In genomic region chr5:134582221-134582907, GRCm38 (mm10) we compare ENCODE assay signal across 8 mouse cellular contexts. TPM values are rescaled to one million over a fixed set of nuclear protein-coding genes. Genes with fewer than 3 reads are reported as not detected.
DNase-seq lines count a peak whose midpoint lies in the region; ATAC-seq and TF ChIP-seq lines count a peak whose summit lies in the region.

No protein-coding gene starts in this region.

- no peaks in the 10 kb centered on the region for H3K9me3 ChIP-seq in ES-Bruce4 (replicated peaks; ENCODE audit: control insufficient read depth, insufficient read depth, low read length, poor library complexity, severe bottlenecking)
- H3K9me3 ChIP-seq in forebrain, embryonic 14.5 days (replicated peaks; ENCODE audit: control insufficient read depth, low read length) = no peaks in the 10 kb centered on the region

- peak; percentile 58 for TF ChIP-seq POLR2A in ES-Bruce4 (IDR thresholded peaks at IDR 0.05; ENCODE audit: insufficient read depth, low read length)
- TF ChIP-seq POLR2A in lung, adult 2 months (IDR thresholded peaks at IDR 0.05; ENCODE audit: borderline replicate concordance, extremely low read depth, low read depth, low read length) = peak; percentile 64; the same call in 1 of the 2 replicates

- no peak overlapping the region for H3K27ac ChIP-seq in ES-Bruce4 (ENCODE audit: insufficient read depth, low read length)
- no peak overlapping the region for H3K27ac ChIP-seq in forebrain, embryonic 14.5 days (ENCODE audit: low read depth, low read length)

- peak; percentile 99 for DNase-seq in forebrain, embryonic 14.5 days (ENCODE audit: low spot score)
- peak; percentile 90 for DNase-seq in heart, postnatal 25 days (ENCODE audit: low spot score)
- DNase-seq in layer of hippocampus, adult 18-20 months (ENCODE audit: low spot score in 2 of 2) = peak; percentile 94 to 98
- DNase-seq in lung, adult 2 months = peak; percentile 96
- peak; percentile 95 for DNase-seq in thymus, adult 18-20 months

- peak overlapping the region; percentile 59 for H3K9ac ChIP-seq in ES-Bruce4 (ENCODE audit: low read depth, poor library complexity, severe bottlenecking)
- H3K9ac ChIP-seq in forebrain, embryonic 14.5 days (ENCODE audit: low read length) = peak overlapping the region; percentile 85

- intact Hi-C loops in heart, postnatal 25 days (cut with DNase I) = loop anchor here (2.0 to 5.0 kb wide), 3 partner anchors 35 to 205 kb away; no protein-coding TSS in a partner anchor

- H3K27me3 ChIP-seq in ES-Bruce4 (ENCODE audit: control insufficient read depth, insufficient read depth, low read length, poor library complexity, severe bottlenecking) = no peaks in the 10 kb centered on the region
- H3K27me3 ChIP-seq in forebrain, embryonic 14.5 days (replicated peaks; ENCODE audit: control insufficient read depth, insufficient read depth, low read length) = no peaks in the 10 kb centered on the region

- no peaks in the 10 kb centered on the region for H3K4me1 ChIP-seq in ES-Bruce4 (ENCODE audit: control insufficient read depth, insufficient read depth, low read length)
- peaks cover 11% of the 10 kb centered on the region; the same call in 1 of the 2 replicates for H3K4me1 ChIP-seq in forebrain, embryonic 14.5 days (ENCODE audit: control insufficient read depth, insufficient read depth, low read length)
- peaks cover 4% of the 10 kb centered on the region for H3K4me1 ChIP-seq in lung, adult 2 months (ENCODE audit: control insufficient read depth, insufficient read depth, low read length)

- TF ChIP-seq CTCF in ES-Bruce4 (IDR thresholded peaks at IDR 0.05; ENCODE audit: low read depth, low read length) = peak; percentile 57
- TF ChIP-seq CTCF in lung, adult 2 months (IDR thresholded peaks at IDR 0.05; ENCODE audit: insufficient read depth, low read length) = peak; percentile 66

- ATAC-seq in cerebellum, adult (ENCODE audit: insufficient number of reproducible peaks, low FRiP score, low TSS enrichment) = peak; percentile 95; the same call in 1 of the 2 replicates
- ATAC-seq in forebrain, embryonic 14.5 days = peak; percentile 98
- peak; percentile 95 for ATAC-seq in neutrophil, adult 5-6 weeks (ENCODE audit: extremely low read depth, insufficient number of reproducible peaks, low FRiP score, poor library complexity, severe bottlenecking)

- no peaks in the 10 kb centered on the region; the same call in 1 of the 2 replicates for H3K36me3 ChIP-seq in ES-Bruce4 (ENCODE audit: control insufficient read depth, insufficient read depth, low read length, poor library complexity, severe bottlenecking)
- H3K36me3 ChIP-seq in forebrain, embryonic 14.5 days (ENCODE audit: control insufficient read depth, insufficient read depth, low read length) = peaks cover 3% of the 10 kb centered on the region; the same call in 1 of the 2 replicates

- H3K4me2 ChIP-seq in forebrain, embryonic 14.5 days (ENCODE audit: low read length) = peak overlapping the region; percentile 80

- H3K4me3 ChIP-seq in ES-Bruce4 (ENCODE audit: low read depth, low read length) = peak overlapping the region; percentile 86
- peak overlapping the region; percentile 79 for H3K4me3 ChIP-seq in forebrain, embryonic 14.5 days (ENCODE audit: low read depth, low read length)
- H3K4me3 ChIP-seq in lung, adult 2 months (replicated peaks; ENCODE audit: extremely low read depth, low read depth, low read length) = peak overlapping the region; percentile 97

- no peak for TF ChIP-seq EP300 in ES-Bruce4 (IDR thresholded peaks at IDR 0.05; ENCODE audit: insufficient read depth, low read depth, low read length)

- 5% methylated on average over 27 of the region's 30 CpGs for WGBS in forebrain, embryonic 14.5 days
- WGBS in lung, adult 2 months = 7% methylated on average over 30 of the region's 30 CpGs

RNA-seq across cellular contexts. Expression of gene Rfc2, which starts 1.2 kb away (rescaled TPM):
- polyA plus RNA-seq in ES-Bruce4 (2011; ENCODE audit: insufficient read depth, insufficient read length, low read depth, missing spikeins) = 121 and 122 TPM in 2 replicates
- polyA plus RNA-seq in forebrain, embryonic 14.5 days (2014; fragmentation: Nextera tagmentation; extraction: Ambion mirVana) = 240 and 256 TPM in 2 replicates
- 10 to 100 TPM; 24.8 TPM for total RNA-seq in heart, postnatal 25 days (2021)
- 10 to 100 TPM; 49.3 to 57.6 TPM for total RNA-seq in layer of hippocampus, adult 18-20 months (2021)
- 40.8 and 58.3 TPM in 2 replicates for polyA plus RNA-seq in lung, adult 2 months (2012; rRNA removed)
- total RNA-seq in neutrophil, adult 5-6 weeks (2017) = 70.5 and 76.5 TPM in 2 replicates

RNA-seq across cellular contexts. Expression of gene Syna, which starts 22.4 kb away (rescaled TPM):
- 0.33 and 0.69 TPM in 2 replicates for polyA plus RNA-seq in ES-Bruce4 (2011; ENCODE audit: insufficient read depth, insufficient read length, low read depth, missing spikeins)
- polyA plus RNA-seq in forebrain, embryonic 14.5 days (2014; fragmentation: Nextera tagmentation; extraction: Ambion mirVana) = 0.10 TPM in 1 of 2 replicates, not detected in the other
- not detected for total RNA-seq in heart, postnatal 25 days (2021)
- total RNA-seq in layer of hippocampus, adult 18-20 months (2021) = 1 to 10 TPM; 3.8 to 4.3 TPM
- 0.14 and 0.24 TPM in 2 replicates for polyA plus RNA-seq in lung, adult 2 months (2012; rRNA removed)
- total RNA-seq in neutrophil, adult 5-6 weeks (2017) = not detected in 2 replicates

RNA-seq across cellular contexts. Expression of gene Clip2, which starts 30.1 kb away (rescaled TPM):
- 5.4 and 5.6 TPM in 2 replicates for polyA plus RNA-seq in ES-Bruce4 (2011; ENCODE audit: insufficient read depth, insufficient read length, low read depth, missing spikeins)
- 11.1 and 15.6 TPM in 2 replicates for polyA plus RNA-seq in forebrain, embryonic 14.5 days (2014; fragmentation: Nextera tagmentation; extraction: Ambion mirVana)
- total RNA-seq in heart, postnatal 25 days (2021) = 1 to 10 TPM; 6.9 to 7.9 TPM
- 100 to 1,000 TPM; 106 to 107 TPM for total RNA-seq in layer of hippocampus, adult 18-20 months (2021)
- 21.9 and 23.0 TPM in 2 replicates for polyA plus RNA-seq in lung, adult 2 months (2012; rRNA removed)
- 10.4 and 28.0 TPM in 2 replicates for total RNA-seq in neutrophil, adult 5-6 weeks (2017)

RNA-seq across cellular contexts. Expression of gene Lat2, which starts 32.5 kb away (rescaled TPM):
- 2.2 and 2.6 TPM in 2 replicates for polyA plus RNA-seq in ES-Bruce4 (2011; ENCODE audit: insufficient read depth, insufficient read length, low read depth, missing spikeins)
- 0.99 and 1.6 TPM in 2 replicates for polyA plus RNA-seq in forebrain, embryonic 14.5 days (2014; fragmentation: Nextera tagmentation; extraction: Ambion mirVana)
- 1 to 10 TPM; 1.7 to 2.0 TPM for total RNA-seq in heart, postnatal 25 days (2021)
- 1 to 10 TPM; 1.8 to 3.9 TPM for total RNA-seq in layer of hippocampus, adult 18-20 months (2021)
- 8.0 and 8.4 TPM in 2 replicates for polyA plus RNA-seq in lung, adult 2 months (2012; rRNA removed)
- total RNA-seq in neutrophil, adult 5-6 weeks (2017) = 170 and 179 TPM in 2 replicates

RNA-seq across cellular contexts. Expression of gene Eif4h, which starts 56.9 kb away (rescaled TPM):
- polyA plus RNA-seq in ES-Bruce4 (2011; ENCODE audit: insufficient read depth, insufficient read length, low read depth, missing spikeins) = 304 and 309 TPM in 2 replicates
- 402 and 418 TPM in 2 replicates for polyA plus RNA-seq in forebrain, embryonic 14.5 days (2014; fragmentation: Nextera tagmentation; extraction: Ambion mirVana)
- 100 to 1,000 TPM; 135 to 146 TPM for total RNA-seq in heart, postnatal 25 days (2021)
- total RNA-seq in layer of hippocampus, adult 18-20 months (2021) = 100 to 1,000 TPM; 295 to 322 TPM
- polyA plus RNA-seq in lung, adult 2 months (2012; rRNA removed) = 243 and 280 TPM in 2 replicates
- 196 and 215 TPM in 2 replicates for total RNA-seq in neutrophil, adult 5-6 weeks (2017)
